ENCODE assay signal across 8 mouse cellular contexts in the genomic region with DNA sequence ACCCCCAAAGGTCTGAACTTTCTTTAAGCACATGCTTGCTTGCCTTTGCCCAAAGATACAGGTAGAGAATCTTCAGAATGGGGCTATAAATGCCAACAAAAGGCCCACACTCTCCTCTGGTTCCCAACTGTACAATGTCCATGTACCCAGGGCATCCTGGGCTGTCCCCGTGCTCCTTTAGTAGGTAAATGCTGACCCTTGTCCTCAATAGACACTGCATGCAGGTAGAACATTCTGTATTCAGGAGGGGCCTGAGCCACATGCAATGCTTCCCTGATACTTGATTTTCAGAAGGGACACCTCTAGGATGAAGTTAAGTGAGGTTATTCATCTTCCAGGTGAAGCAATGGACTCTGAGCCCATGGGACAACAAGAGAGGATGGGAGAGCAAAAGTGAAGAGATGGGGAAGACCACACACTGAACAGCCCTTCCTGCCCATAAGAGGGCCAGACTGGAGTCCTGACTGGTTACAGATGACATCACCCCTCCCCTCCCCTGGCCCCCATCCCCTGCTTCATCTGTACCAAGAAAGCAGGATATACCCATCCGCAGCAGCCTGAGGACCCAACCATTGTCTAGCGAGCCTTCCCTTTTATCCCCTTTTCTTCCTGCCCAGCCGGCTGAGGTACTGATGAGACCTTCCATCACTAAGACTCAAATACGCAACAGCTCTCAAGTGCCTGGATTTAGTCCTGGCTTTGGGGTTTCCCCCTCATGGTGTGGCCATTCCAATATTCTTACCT. TPM values are rescaled to one million over a fixed set of nuclear protein-coding genes. Genes with fewer than 3 reads are reported as not detected.
A peak's percentile ranks its signal among the peaks of the same experiment; 100 is the strongest.
DNase-seq lines count a peak whose midpoint lies in the region; ATAC-seq lines count a peak whose summit lies in the region.

No protein-coding gene starts in this region.

- no peaks in the 10 kb centered on the region for H3K9me3 ChIP-seq in liver, embryonic 11.5 days (ENCODE audit: control insufficient read depth, low read length)
- no peaks in the 10 kb centered on the region for H3K9me3 ChIP-seq in forebrain, embryonic 14.5 days (replicated peaks; ENCODE audit: control insufficient read depth, low read length)
- no peaks in the 10 kb centered on the region for H3K9me3 ChIP-seq in kidney, embryonic 16.5 days (ENCODE audit: low read length)
- H3K9me3 ChIP-seq in neural tube, embryonic 13.5 days = no peaks in the 10 kb centered on the region

- DNase-seq in liver, embryonic 11.5 days (ENCODE audit: low spot score) = no peak
- no peak for DNase-seq in liver
- no peak for DNase-seq in forebrain, embryonic 14.5 days (ENCODE audit: low spot score)
- DNase-seq in thymus, postnatal 10 days (ENCODE audit: low spot score in 2 of 2) = no peak
- no peak for DNase-seq in adrenal gland, adult (ENCODE audit: inconsistent age in 2 of 2, low spot score in 1 of 2)
- no peak for DNase-seq in frontal cortex, postnatal 25 days (ENCODE audit: low spot score in 2 of 2)

- no peaks in the 10 kb centered on the region for H3K36me3 ChIP-seq in liver, embryonic 11.5 days (ENCODE audit: control insufficient read depth, insufficient read depth, low read length)
- H3K36me3 ChIP-seq in forebrain, embryonic 14.5 days (ENCODE audit: control insufficient read depth, insufficient read depth, low read length) = no peaks in the 10 kb centered on the region
- no peaks in the 10 kb centered on the region for H3K36me3 ChIP-seq in kidney, embryonic 16.5 days (ENCODE audit: insufficient read depth, low read length)
- H3K36me3 ChIP-seq in neural tube, embryonic 13.5 days = no peaks in the 10 kb centered on the region

- no peak overlapping the region for H3K4me3 ChIP-seq in liver, embryonic 11.5 days (ENCODE audit: low read depth, low read length)
- peak overlapping the region; percentile 32; the same call in 1 of the 2 replicates for H3K4me3 ChIP-seq in forebrain, embryonic 14.5 days (ENCODE audit: low read depth, low read length)
- H3K4me3 ChIP-seq in kidney, embryonic 16.5 days (ENCODE audit: low read length) = peak overlapping the region; percentile 44
- peak overlapping the region; percentile 42 for H3K4me3 ChIP-seq in neural tube, embryonic 13.5 days

- peaks cover 24% of the 10 kb centered on the region for H3K4me1 ChIP-seq in liver, embryonic 11.5 days (replicated peaks; ENCODE audit: control insufficient read depth, insufficient read depth, low read length)
- peaks cover 7% of the 10 kb centered on the region for H3K4me1 ChIP-seq in forebrain, embryonic 14.5 days (ENCODE audit: control insufficient read depth, insufficient read depth, low read length)
- H3K4me1 ChIP-seq in kidney, embryonic 16.5 days (ENCODE audit: insufficient read depth, low read length) = peaks cover 32% of the 10 kb centered on the region
- peaks cover 42% of the 10 kb centered on the region for H3K4me1 ChIP-seq in neural tube, embryonic 13.5 days (replicated peaks)

- WGBS in liver, embryonic 11.5 days = 38% methylated on average over 5 of the region's 5 CpGs
- 41% methylated on average over 5 of the region's 5 CpGs for WGBS in forebrain, embryonic 14.5 days
- WGBS in kidney, embryonic 16.5 days = 41% methylated on average over 5 of the region's 5 CpGs
- 40% methylated on average over 5 of the region's 5 CpGs for WGBS in neural tube, embryonic 13.5 days

- ATAC-seq in liver, embryonic 11.5 days (replicated peaks; ENCODE audit: low FRiP score) = no peak
- no peak for ATAC-seq in forebrain, embryonic 14.5 days
- no peak for ATAC-seq in kidney, embryonic 16.5 days (ENCODE audit: low FRiP score, low TSS enrichment)
- ATAC-seq in neural tube, embryonic 13.5 days (ENCODE audit: low read depth) = no peak

- no peak overlapping the region for H3K27ac ChIP-seq in liver, embryonic 11.5 days (ENCODE audit: low read depth, low read length)
- H3K27ac ChIP-seq in forebrain, embryonic 14.5 days (ENCODE audit: low read depth, low read length) = no peak overlapping the region
- H3K27ac ChIP-seq in kidney, embryonic 16.5 days (ENCODE audit: low read length) = no peak overlapping the region
- H3K27ac ChIP-seq in neural tube, embryonic 13.5 days (replicated peaks) = peak overlapping the region; percentile 75; the same call in 1 of the 2 replicates

- peaks cover 40% of the 10 kb centered on the region for H3K27me3 ChIP-seq in liver, embryonic 11.5 days (replicated peaks; ENCODE audit: control insufficient read depth, insufficient read depth, low read length)
- H3K27me3 ChIP-seq in forebrain, embryonic 14.5 days (replicated peaks; ENCODE audit: control insufficient read depth, insufficient read depth, low read length) = peaks cover 4% of the 10 kb centered on the region; the same call in 1 of the 2 replicates
- H3K27me3 ChIP-seq in kidney, embryonic 16.5 days (ENCODE audit: insufficient read depth, low read length) = peaks cover 5% of the 10 kb centered on the region; the same call in 1 of the 2 replicates
- H3K27me3 ChIP-seq in neural tube, embryonic 13.5 days = peaks cover 35% of the 10 kb centered on the region

- H3K4me2 ChIP-seq in liver, embryonic 11.5 days = peak overlapping the region; percentile 78
- peak overlapping the region; percentile 56 for H3K4me2 ChIP-seq in forebrain, embryonic 14.5 days (ENCODE audit: low read length)
- peak overlapping the region; percentile 79 for H3K4me2 ChIP-seq in kidney, embryonic 16.5 days (replicated peaks; ENCODE audit: low read depth, low read length)
- H3K4me2 ChIP-seq in neural tube, embryonic 13.5 days = peak overlapping the region; percentile 66

- peak overlapping the region; percentile 40 for H3K9ac ChIP-seq in liver, embryonic 11.5 days (ENCODE audit: low read depth, low read length)
- no peak overlapping the region for H3K9ac ChIP-seq in forebrain, embryonic 14.5 days (ENCODE audit: low read length)
- no peak overlapping the region for H3K9ac ChIP-seq in kidney, embryonic 16.5 days (replicated peaks; ENCODE audit: low read length)
- peak overlapping the region; percentile 69 for H3K9ac ChIP-seq in neural tube, embryonic 13.5 days

RNA-seq across cellular contexts. Expression of a gene that starts 1.0 kb away (rescaled TPM):
- polyA plus RNA-seq in liver, embryonic 11.5 days (2014; fragmentation: Nextera tagmentation; extraction: Ambion mirVana) = 1.2 and 1.3 TPM in 2 replicates
- polyA plus RNA-seq in forebrain, embryonic 14.5 days (2014; fragmentation: Nextera tagmentation; extraction: Ambion mirVana) = 21.8 and 24.6 TPM in 2 replicates
- 7.4 and 11.3 TPM in 2 replicates for polyA plus RNA-seq in kidney, embryonic 16.5 days (2015; fragmentation: Nextera tagmentation; extraction: Ambion mirVana)
- polyA plus RNA-seq in neural tube, embryonic 13.5 days (2015; fragmentation: Nextera tagmentation; extraction: Ambion mirVana) = 23.0 and 23.4 TPM in 2 replicates

RNA-seq across cellular contexts. Expression of a gene that starts 12.2 kb away (rescaled TPM):
- 0.25 and 0.39 TPM in 2 replicates for polyA plus RNA-seq in liver, embryonic 11.5 days (2014; fragmentation: Nextera tagmentation; extraction: Ambion mirVana)
- 0.12 and 0.25 TPM in 2 replicates for polyA plus RNA-seq in forebrain, embryonic 14.5 days (2014; fragmentation: Nextera tagmentation; extraction: Ambion mirVana)
- polyA plus RNA-seq in kidney, embryonic 16.5 days (2015; fragmentation: Nextera tagmentation; extraction: Ambion mirVana) = 0.32 and 0.33 TPM in 2 replicates
- polyA plus RNA-seq in neural tube, embryonic 13.5 days (2015; fragmentation: Nextera tagmentation; extraction: Ambion mirVana) = 0.49 and 1.1 TPM in 2 replicates

RNA-seq across cellular contexts. Expression of a gene that starts 12.6 kb away (rescaled TPM):
- 156 and 161 TPM in 2 replicates for polyA plus RNA-seq in liver, embryonic 11.5 days (2014; fragmentation: Nextera tagmentation; extraction: Ambion mirVana)
- polyA plus RNA-seq in forebrain, embryonic 14.5 days (2014; fragmentation: Nextera tagmentation; extraction: Ambion mirVana) = 62.0 and 70.0 TPM in 2 replicates
- 138 and 142 TPM in 2 replicates for polyA plus RNA-seq in kidney, embryonic 16.5 days (2015; fragmentation: Nextera tagmentation; extraction: Ambion mirVana)
- 75.1 and 76.4 TPM in 2 replicates for polyA plus RNA-seq in neural tube, embryonic 13.5 days (2015; fragmentation: Nextera tagmentation; extraction: Ambion mirVana)

RNA-seq across cellular contexts. Expression of a gene that starts 16.7 kb away (rescaled TPM):
- polyA plus RNA-seq in liver, embryonic 11.5 days (2014; fragmentation: Nextera tagmentation; extraction: Ambion mirVana) = not detected in 2 replicates
- polyA plus RNA-seq in forebrain, embryonic 14.5 days (2014; fragmentation: Nextera tagmentation; extraction: Ambion mirVana) = not detected in 2 replicates
- polyA plus RNA-seq in kidney, embryonic 16.5 days (2015; fragmentation: Nextera tagmentation; extraction: Ambion mirVana) = 0.32 and 0.41 TPM in 2 replicates
- not detected in 2 replicates for polyA plus RNA-seq in neural tube, embryonic 13.5 days (2015; fragmentation: Nextera tagmentation; extraction: Ambion mirVana)

RNA-seq across cellular contexts. Expression of a gene that starts 29.2 kb away (rescaled TPM):
- 312 and 326 TPM in 2 replicates for polyA plus RNA-seq in liver, embryonic 11.5 days (2014; fragmentation: Nextera tagmentation; extraction: Ambion mirVana)
- polyA plus RNA-seq in forebrain, embryonic 14.5 days (2014; fragmentation: Nextera tagmentation; extraction: Ambion mirVana) = 274 and 313 TPM in 2 replicates
- 205 and 209 TPM in 2 replicates for polyA plus RNA-seq in kidney, embryonic 16.5 days (2015; fragmentation: Nextera tagmentation; extraction: Ambion mirVana)
- polyA plus RNA-seq in neural tube, embryonic 13.5 days (2015; fragmentation: Nextera tagmentation; extraction: Ambion mirVana) = 249 and 265 TPM in 2 replicates

Comparison
In these comparisons a context has a peak if more than half of its experiments do, and no peak if none do; other contexts are left out.
1. H3K9ac ChIP-seq: peak in liver, embryonic 11.5 days (single experiment) and neural tube, embryonic 13.5 days (single experiment); none in forebrain, embryonic 14.5 days (single experiment) and kidney, embryonic 16.5 days (single experiment).
2. Peak in every context shown above with its lines, with median percentiles within 50 percentile points of each other: H3K4me2 ChIP-seq.